Mouse (Mus musculus): Measurements from ENCODE around the gene Mettl17. TPM values are rescaled to one million over a fixed set of nuclear protein-coding genes. Genes with fewer than 3 reads are reported as not detected.
"Not testable (repeated sequence)": the region's sequence is repeated elsewhere in the genome, so short reads cannot be mapped to it uniquely, and the experiment has no call there.

Mettl17 gene
- polyA plus RNA-seq, 1 experiment from 2014 or later, result 41.9 TPM

DNA sequence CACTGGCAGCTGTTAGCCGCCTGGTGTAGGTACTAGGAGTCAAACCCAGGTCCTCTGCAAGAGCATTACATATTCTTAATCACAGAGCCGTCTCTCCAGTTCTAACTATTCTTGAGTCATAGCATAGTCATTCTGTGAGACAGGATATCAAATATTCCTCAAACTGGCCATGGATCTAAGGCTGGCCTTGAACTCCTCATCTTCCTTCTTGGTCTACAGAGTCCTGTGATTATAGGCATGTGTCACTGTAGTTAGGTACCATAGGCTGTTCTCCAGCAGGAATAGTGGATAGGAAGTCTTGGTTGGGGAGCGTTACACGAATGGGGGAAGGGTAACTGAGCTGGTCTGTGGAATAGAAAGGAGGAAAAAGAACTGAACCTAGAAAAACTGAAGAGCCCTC is 31.9 kb downstream of the Mettl17 start:
- no peak overlapping the region for H3K27ac ChIP-seq (ENCODE audit: low read depth, low read length)
- H3K9me3 ChIP-seq (replicated peaks; ENCODE audit: control insufficient read depth, low read length), result no peaks in the 10 kb centered on the region
- 80% methylated on average over 4 of the region's 4 CpGs for WGBS (ENCODE audit: insufficient replicate concordance)
- no peak overlapping the region for H3K4me3 ChIP-seq (ENCODE audit: low read depth, low read length)
- no peaks in the 10 kb centered on the region for H3K36me3 ChIP-seq (ENCODE audit: control insufficient read depth, insufficient read depth, low read length)
- no peaks in the 10 kb centered on the region for H3K27me3 ChIP-seq (ENCODE audit: control insufficient read depth, insufficient read depth, low read length)
- peaks cover 16% of the 10 kb centered on the region for H3K4me1 ChIP-seq (ENCODE audit: control insufficient read depth, insufficient read depth, low read length)
- ATAC-seq (replicated peaks; ENCODE audit: insufficient number of reproducible peaks, low FRiP score, low TSS enrichment), result no peak
- no peak overlapping the region for H3K9ac ChIP-seq (ENCODE audit: low read depth, low read length)
- no peak overlapping the region for H3K4me2 ChIP-seq

GRCm38 (mm10) chr14:51918125-51918524 is 33.5 kb downstream of the Mettl17 start, which contains the start of gene Tppp2:
Tppp2 (plus strand) TSS chr14:51918425.
- ATAC-seq (replicated peaks; ENCODE audit: insufficient number of reproducible peaks, low FRiP score, low TSS enrichment), result no peak

GRCm38 (mm10) chr14:51918966-51919365 is 34.3 kb downstream of the Mettl17 start:
- no peak overlapping the region for H3K27ac ChIP-seq (ENCODE audit: low read depth, low read length)
- no peak overlapping the region for H3K9ac ChIP-seq (ENCODE audit: low read depth, low read length)
- no peak overlapping the region for H3K4me3 ChIP-seq (ENCODE audit: low read depth, low read length)
- H3K4me2 ChIP-seq, result no peak overlapping the region
- no peaks in the 10 kb centered on the region for H3K9me3 ChIP-seq (replicated peaks; ENCODE audit: control insufficient read depth, low read length)
- 0 out of 2 replicates have a peak, but pooled peaks cover 2% of the 10 kb centered on the region for H3K27me3 ChIP-seq (ENCODE audit: control insufficient read depth, insufficient read depth, low read length)
- no peaks in the 10 kb centered on the region for H3K36me3 ChIP-seq (ENCODE audit: control insufficient read depth, insufficient read depth, low read length)
- ATAC-seq (replicated peaks; ENCODE audit: insufficient number of reproducible peaks, low FRiP score, low TSS enrichment), result no peak
- H3K4me1 ChIP-seq (ENCODE audit: control insufficient read depth, insufficient read depth, low read length), result peaks cover 17% of the 10 kb centered on the region
- WGBS (ENCODE audit: insufficient replicate concordance), result 77% methylated on average over 4 of the region's 4 CpGs

More at GRCm38 (mm10) chr14:51918125-51918524, 33.5 kb downstream of the Mettl17 start, which contains the start of gene Tppp2:
- H3K27me3 ChIP-seq (ENCODE audit: control insufficient read depth, insufficient read depth, low read length), result 0 out of 2 replicates have a peak, but pooled peaks cover 2% of the 10 kb centered on the region
- peaks cover 17% of the 10 kb centered on the region for H3K4me1 ChIP-seq (ENCODE audit: control insufficient read depth, insufficient read depth, low read length)
- H3K27ac ChIP-seq (ENCODE audit: low read depth, low read length), result no peak within 1 kb of the TSS
- H3K36me3 ChIP-seq (ENCODE audit: control insufficient read depth, insufficient read depth, low read length), result no peaks in the 10 kb centered on the region
- no peaks in the 10 kb centered on the region for H3K9me3 ChIP-seq (replicated peaks; ENCODE audit: control insufficient read depth, low read length)
- H3K9ac ChIP-seq (ENCODE audit: low read depth, low read length), result no peak within 1 kb of the TSS
- 85% methylated on average over 4 of the region's 4 CpGs for WGBS (ENCODE audit: insufficient replicate concordance)
- H3K4me3 ChIP-seq (ENCODE audit: low read depth, low read length), result no peak within 1 kb of the TSS
- no peak within 1 kb of the TSS for H3K4me2 ChIP-seq

- no peaks in the 10 kb centered on the region for H3K36me3 ChIP-seq (ENCODE audit: control insufficient read depth, insufficient read depth, low read length)
- H3K4me3 ChIP-seq (ENCODE audit: low read depth, low read length), result no peak overlapping the region
- no peak for ATAC-seq (replicated peaks; ENCODE audit: insufficient number of reproducible peaks, low FRiP score, low TSS enrichment)
- H3K27me3 ChIP-seq (ENCODE audit: control insufficient read depth, insufficient read depth, low read length), result 0 out of 2 replicates have a peak, but pooled peaks cover 2% of the 10 kb centered on the region
- no peaks in the 10 kb centered on the region for H3K9me3 ChIP-seq (replicated peaks; ENCODE audit: control insufficient read depth, low read length)
- no peak overlapping the region for H3K4me2 ChIP-seq
- H3K9ac ChIP-seq (ENCODE audit: low read depth, low read length), result no peak overlapping the region
- no peak overlapping the region for H3K27ac ChIP-seq (ENCODE audit: low read depth, low read length)
- WGBS (ENCODE audit: insufficient replicate concordance), result 69% methylated on average over 16 of the region's 16 CpGs
- peaks cover 5% of the 10 kb centered on the region; the same call in 1 of the 2 replicates for H3K4me1 ChIP-seq (ENCODE audit: control insufficient read depth, insufficient read depth, low read length)
These were observed 37.3 kb downstream of the Mettl17 start for GRCm38 (mm10) chr14:51921759-51922570.

DNA sequence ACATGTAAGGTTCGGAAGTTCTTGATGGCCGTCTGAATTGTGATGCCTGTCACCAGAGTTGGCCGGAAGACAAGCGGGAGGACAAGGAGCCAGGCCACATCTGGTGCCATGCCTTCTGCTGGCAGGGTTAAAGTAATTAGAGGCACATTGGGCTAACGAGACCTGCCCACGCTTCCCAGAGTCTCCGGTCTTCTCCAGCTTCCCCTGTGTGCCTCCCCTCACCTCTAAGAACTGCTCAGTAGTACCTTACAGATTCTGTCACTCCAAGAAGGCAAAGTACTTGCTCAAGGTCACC is 37.9 kb downstream of the Mettl17 start, which contains the start of gene Rnase13:
Gene Rnase13 (minus strand): TSS at position 203 of the 295 bp plus-strand sequence.
- ATAC-seq (replicated peaks; ENCODE audit: insufficient number of reproducible peaks, low FRiP score, low TSS enrichment), result no peak
- H3K27ac ChIP-seq (ENCODE audit: low read depth, low read length), result no peak within 1 kb of the TSS
- no peak within 1 kb of the TSS for H3K9ac ChIP-seq (ENCODE audit: low read depth, low read length)
- H3K4me1 ChIP-seq (ENCODE audit: control insufficient read depth, insufficient read depth, low read length), result peaks cover 5% of the 10 kb centered on the region; the same call in 1 of the 2 replicates
- 0 out of 2 replicates have a peak, but pooled peaks cover 2% of the 10 kb centered on the region for H3K27me3 ChIP-seq (ENCODE audit: control insufficient read depth, insufficient read depth, low read length)
- no peak within 1 kb of the TSS for H3K4me2 ChIP-seq
- no peaks in the 10 kb centered on the region for H3K36me3 ChIP-seq (ENCODE audit: control insufficient read depth, insufficient read depth, low read length)
- H3K9me3 ChIP-seq (replicated peaks; ENCODE audit: control insufficient read depth, low read length), result no peaks in the 10 kb centered on the region
- H3K4me3 ChIP-seq (ENCODE audit: low read depth, low read length), result no peak within 1 kb of the TSS
- WGBS (ENCODE audit: insufficient replicate concordance), result 81% methylated on average over 7 of the region's 7 CpGs

GRCm38 (mm10) chr14:51922910-51923309 is 38.3 kb downstream of the Mettl17 start:
- Histone ChIP-seq H3K9me3 (replicated peaks; ENCODE audit: control insufficient read depth, low read length) (no peaks in the 10 kb centered on the region), H3K4me1 (ENCODE audit: control insufficient read depth, insufficient read depth, low read length) (peaks cover 5% of the 10 kb centered on the region; the same call in 1 of the 2 replicates), H3K27me3 (ENCODE audit: control insufficient read depth, insufficient read depth, low read length) (0 out of 2 replicates have a peak, but pooled peaks cover 2% of the 10 kb centered on the region), H3K9ac (ENCODE audit: low read depth, low read length) (no peak overlapping the region), H3K27ac (ENCODE audit: low read depth, low read length) (no peak overlapping the region), H3K4me2 (no peak overlapping the region), H3K36me3 (ENCODE audit: control insufficient read depth, insufficient read depth, low read length) (no peaks in the 10 kb centered on the region), H3K4me3 (ENCODE audit: low read depth, low read length) (no peak overlapping the region)
- ATAC-seq (replicated peaks; ENCODE audit: insufficient number of reproducible peaks, low FRiP score, low TSS enrichment), result no peak
- 76% methylated on average over 2 of the region's 2 CpGs for WGBS (ENCODE audit: insufficient replicate concordance)

DNA sequence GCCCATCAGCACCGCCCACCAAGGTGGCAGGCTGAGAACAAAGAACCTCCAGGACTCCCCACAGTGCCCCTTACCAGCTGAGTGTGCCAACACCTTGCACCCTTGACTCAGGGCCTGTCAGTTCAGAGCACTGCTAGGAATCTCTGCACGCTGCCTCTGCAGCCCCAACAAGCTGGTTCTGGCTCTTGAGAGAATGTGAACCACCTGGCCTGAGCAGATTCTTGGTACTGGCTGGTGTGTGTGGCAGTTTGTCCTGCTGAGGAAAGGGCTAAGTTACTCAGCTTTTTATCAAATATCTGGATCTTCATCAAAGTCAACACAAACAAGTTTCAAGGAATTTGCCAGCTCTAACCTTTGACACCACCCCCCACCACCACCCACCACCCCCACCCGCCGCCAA is 38.9 kb downstream of the Mettl17 start:
- no peak overlapping the region for H3K9ac ChIP-seq (ENCODE audit: low read depth, low read length)
- ATAC-seq (replicated peaks; ENCODE audit: insufficient number of reproducible peaks, low FRiP score, low TSS enrichment), result no peak; the same call in 1 of the 2 replicates
- 64% methylated on average over 4 of the region's 4 CpGs for WGBS (ENCODE audit: insufficient replicate concordance)

DNA sequence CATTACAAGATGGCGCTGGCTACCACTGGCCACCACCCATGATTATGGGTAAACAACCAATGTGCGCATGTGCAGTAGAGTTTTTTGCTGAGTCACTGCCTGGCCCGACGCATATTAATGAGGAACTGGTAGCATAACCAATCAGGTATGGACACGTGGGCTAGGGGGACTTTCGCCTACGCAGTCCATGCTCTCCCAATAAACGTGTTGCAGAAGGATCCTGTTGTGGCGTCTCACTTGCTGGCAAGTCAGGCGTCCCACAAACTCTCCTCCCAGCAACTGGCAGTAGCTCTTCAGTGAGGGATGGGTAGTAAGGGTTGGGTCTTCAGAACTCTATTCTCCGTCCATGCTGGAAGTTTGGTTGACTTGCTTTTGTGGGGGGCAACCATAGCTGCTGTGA is 42.3 kb downstream of the Mettl17 start:
- not testable (repeated sequence) for H3K9me3 ChIP-seq (replicated peaks; ENCODE audit: control insufficient read depth, low read length); H3K27me3 ChIP-seq (ENCODE audit: control insufficient read depth, insufficient read depth, low read length); H3K4me2 ChIP-seq; H3K27ac ChIP-seq (ENCODE audit: low read depth, low read length); H3K4me3 ChIP-seq (ENCODE audit: low read depth, low read length); ATAC-seq (replicated peaks; ENCODE audit: insufficient number of reproducible peaks, low FRiP score, low TSS enrichment); H3K36me3 ChIP-seq (ENCODE audit: control insufficient read depth, insufficient read depth, low read length); H3K4me1 ChIP-seq (ENCODE audit: control insufficient read depth, insufficient read depth, low read length); H3K9ac ChIP-seq (ENCODE audit: low read depth, low read length)
- WGBS (ENCODE audit: insufficient replicate concordance), result 89% methylated on average over 11 of the region's 11 CpGs

More for the DNA sequence above, 38.9 kb downstream of the Mettl17 start:
- Histone ChIP-seq H3K27ac (ENCODE audit: low read depth, low read length) (no peak overlapping the region), H3K4me2 (no peak overlapping the region), H3K4me3 (ENCODE audit: low read depth, low read length) (no peak overlapping the region), H3K27me3 (ENCODE audit: control insufficient read depth, insufficient read depth, low read length) (0 out of 2 replicates have a peak, but pooled peaks cover 2% of the 10 kb centered on the region), H3K36me3 (ENCODE audit: control insufficient read depth, insufficient read depth, low read length) (no peaks in the 10 kb centered on the region), H3K9me3 (replicated peaks; ENCODE audit: control insufficient read depth, low read length) (no peaks in the 10 kb centered on the region), H3K4me1 (ENCODE audit: control insufficient read depth, insufficient read depth, low read length) (peaks cover 5% of the 10 kb centered on the region; the same call in 1 of the 2 replicates)

All from heart, embryonic 11.5 days (tissue).